32 mouse cellular contexts compared by ENCODE assay signal in the genomic region with DNA sequence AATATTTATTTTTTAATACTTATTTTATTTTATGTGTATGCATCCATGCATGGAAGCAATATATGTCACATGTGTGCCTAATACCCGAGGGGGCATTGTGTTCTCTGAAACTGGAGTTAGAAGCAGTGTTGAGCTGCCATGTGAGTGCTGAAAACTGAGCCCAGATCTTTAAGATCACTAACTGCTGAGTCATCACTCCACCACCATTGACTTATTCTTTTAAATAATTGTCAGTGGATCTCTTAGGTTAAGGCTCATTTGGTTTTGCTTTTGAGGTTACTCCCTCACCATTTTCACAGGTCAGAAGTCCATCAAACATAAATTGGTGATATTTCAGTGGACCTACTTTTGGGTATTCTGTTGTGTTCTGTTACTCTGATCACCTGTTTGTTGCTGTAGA.
"Had no signal": no experiment of that assay in that cellular context is flagged by ENCODE, and none has a peak within 500 bp of the region (broad histone marks: within the 10 kb centered on the region; RNA-seq: fewer than 3 reads in every experiment).

No protein-coding gene starts in this region.

- H3K27ac ChIP-seq: heart, embryonic 13.5 days; heart, embryonic 15.5 days; hindbrain, embryonic 10.5 days; hindbrain, embryonic 12.5 days; hindbrain, embryonic 13.5 days; hindbrain, embryonic 14.5 days; hindbrain, embryonic 15.5 days; intestine, embryonic 15.5 days; kidney, embryonic 15.5 days; kidney, postnatal 0 days; layer of hippocampus, adult 2 months; left cerebral cortex, adult 2 months had no signal

- H3K9ac ChIP-seq: heart, embryonic 12.5 days; heart, embryonic 13.5 days; heart, embryonic 15.5 days; hindbrain, embryonic 12.5 days; hindbrain, embryonic 13.5 days; hindbrain, embryonic 14.5 days; hindbrain, embryonic 15.5 days; intestine, embryonic 15.5 days; kidney, embryonic 15.5 days had no signal

- H3K36me3 ChIP-seq: heart, embryonic 12.5 days; heart, embryonic 13.5 days; heart, embryonic 15.5 days; hindbrain, embryonic 10.5 days; hindbrain, embryonic 12.5 days; hindbrain, embryonic 13.5 days; hindbrain, embryonic 15.5 days; intestine, embryonic 15.5 days; kidney, embryonic 15.5 days had no signal

- H3K27me3 ChIP-seq: heart, embryonic 12.5 days; heart, embryonic 13.5 days; heart, embryonic 15.5 days; hindbrain, embryonic 12.5 days; hindbrain, embryonic 13.5 days; hindbrain, embryonic 15.5 days; intestine, embryonic 15.5 days; kidney, embryonic 15.5 days had no signal

- H3K4me2 ChIP-seq: heart, embryonic 12.5 days; heart, embryonic 13.5 days; heart, embryonic 15.5 days; hindbrain, embryonic 12.5 days; hindbrain, embryonic 13.5 days; hindbrain, embryonic 14.5 days; hindbrain, embryonic 15.5 days; intestine, embryonic 15.5 days; kidney, embryonic 15.5 days had no signal

- DNase-seq: heart, postnatal 10 days; heart, postnatal 14 days; heart, postnatal 36 days; heart, postnatal 4 days; kidney, adult 11 months; kidney, adult 18-20 months; kidney, adult 2 months; kidney, adult 8-10 months; kidney, adult 9 months; kidney, postnatal 10 days; kidney, postnatal 14 days; kidney, postnatal 25 days; kidney, postnatal 36 days; kidney, postnatal 4 days; layer of hippocampus, adult 9-11 months; layer of hippocampus, postnatal 36 days had no signal

- H3K4me1 ChIP-seq: heart, embryonic 12.5 days; heart, embryonic 13.5 days; heart, embryonic 15.5 days; hindbrain, embryonic 10.5 days; hindbrain, embryonic 12.5 days; hindbrain, embryonic 13.5 days; hindbrain, embryonic 15.5 days; intestine, embryonic 15.5 days; kidney, embryonic 15.5 days had no signal

- ATAC-seq: hindbrain, embryonic 16.5 days; inflammation-experienced regulatory T-cells, adult 6 months; intestine, embryonic 15.5 days; intestine, embryonic 16.5 days had no signal

- H3K4me3 ChIP-seq: heart, embryonic 12.5 days; heart, embryonic 13.5 days; heart, embryonic 15.5 days; hindbrain, embryonic 10.5 days; hindbrain, embryonic 12.5 days; hindbrain, embryonic 13.5 days; hindbrain, embryonic 15.5 days; intestine, embryonic 15.5 days; kidney, embryonic 15.5 days; layer of hippocampus, adult 2 months; left cerebral cortex, adult 2 months had no signal

- H3K9me3 ChIP-seq: heart, embryonic 12.5 days; heart, embryonic 13.5 days; heart, embryonic 15.5 days; hindbrain, embryonic 10.5 days; hindbrain, embryonic 12.5 days; hindbrain, embryonic 13.5 days; hindbrain, embryonic 15.5 days; intestine, embryonic 15.5 days; kidney, embryonic 15.5 days had no signal
